Mouse (Mus musculus) lung, embryonic 15.5 days (tissue): Measurements from ENCODE around the gene Emc9. TPM values are rescaled to one million over a fixed set of nuclear protein-coding genes. Genes with fewer than 3 reads are reported as not detected.

Source experiments
- ATAC-seq: fragments of 200-750 bp; cut with Nextera tagmentation; 2 replicates; pipeline ENCODE4 v1.8.0; 2017; ENCODE audit warnings: moderate number of reproducible peaks, borderline replicate concordance; ENCODE audit not compliant: low FRiP score, low TSS enrichment; ENCODE audit errors: extremely low read depth
- H3K27ac ChIP-seq: fragments of 300-500 bp; sonication (generic); 2 replicates; pipeline ENCODE4 v1.5.1; 2015; ENCODE audit warnings: moderate library complexity, mild to moderate bottlenecking, inconsistent platforms
- H3K27me3 ChIP-seq: fragments of 300-500 bp; sonication (generic); 2 replicates; pipeline ENCODE4 v1.6.1; 2015; ENCODE audit warnings: inconsistent platforms
- H3K36me3 ChIP-seq: fragments of 300-500 bp; sonication (generic); 2 replicates; pipeline ENCODE4 v1.6.1; 2015; ENCODE audit warnings: inconsistent platforms
- H3K4me1 ChIP-seq: fragments of 300-500 bp; sonication (generic); 2 replicates; pipeline ENCODE4 v1.6.1; 2015; ENCODE audit warnings: inconsistent platforms
- H3K4me2 ChIP-seq: fragments of 300-500 bp; sonication (generic); 2 replicates; pipeline ENCODE4 v1.6.1; 2015; ENCODE audit warnings: inconsistent platforms, mild to moderate bottlenecking, moderate library complexity
- H3K4me3 ChIP-seq: fragments of 300-500 bp; sonication (generic); 2 replicates; pipeline ENCODE4 v1.5.1; 2015; ENCODE audit warnings: mild to moderate bottlenecking, inconsistent platforms
- H3K9ac ChIP-seq: fragments of 300-500 bp; sonication (generic); 2 replicates; pipeline ENCODE4 v1.6.1; 2015; ENCODE audit warnings: inconsistent platforms
- H3K9me3 ChIP-seq: fragments of 300-500 bp; sonication (generic); 2 replicates; pipeline ENCODE4 v1.6.1; 2016; ENCODE audit warnings: inconsistent platforms
- WGBS: fragments of 180-500 bp; shearing (Covaris S2); methylation state at CpG from one replicate; pipeline ENCODE4 v1.1.7; 2015; 5-methylcytosine and 5-hydroxymethylcytosine counted together
- polyA plus RNA-seq: library from polyadenylated mRNA; unstranded; fragments of >200 nt; fragmentation: Nextera tagmentation; extraction: Ambion mirVana; gene quantifications from 2 replicates; pipeline ENCODE4 v1.2.1, GENCODE M21; 2015

Gene Emc9
- 4.1 and 5.1 TPM in 2 replicates for polyA plus RNA-seq

DNA sequence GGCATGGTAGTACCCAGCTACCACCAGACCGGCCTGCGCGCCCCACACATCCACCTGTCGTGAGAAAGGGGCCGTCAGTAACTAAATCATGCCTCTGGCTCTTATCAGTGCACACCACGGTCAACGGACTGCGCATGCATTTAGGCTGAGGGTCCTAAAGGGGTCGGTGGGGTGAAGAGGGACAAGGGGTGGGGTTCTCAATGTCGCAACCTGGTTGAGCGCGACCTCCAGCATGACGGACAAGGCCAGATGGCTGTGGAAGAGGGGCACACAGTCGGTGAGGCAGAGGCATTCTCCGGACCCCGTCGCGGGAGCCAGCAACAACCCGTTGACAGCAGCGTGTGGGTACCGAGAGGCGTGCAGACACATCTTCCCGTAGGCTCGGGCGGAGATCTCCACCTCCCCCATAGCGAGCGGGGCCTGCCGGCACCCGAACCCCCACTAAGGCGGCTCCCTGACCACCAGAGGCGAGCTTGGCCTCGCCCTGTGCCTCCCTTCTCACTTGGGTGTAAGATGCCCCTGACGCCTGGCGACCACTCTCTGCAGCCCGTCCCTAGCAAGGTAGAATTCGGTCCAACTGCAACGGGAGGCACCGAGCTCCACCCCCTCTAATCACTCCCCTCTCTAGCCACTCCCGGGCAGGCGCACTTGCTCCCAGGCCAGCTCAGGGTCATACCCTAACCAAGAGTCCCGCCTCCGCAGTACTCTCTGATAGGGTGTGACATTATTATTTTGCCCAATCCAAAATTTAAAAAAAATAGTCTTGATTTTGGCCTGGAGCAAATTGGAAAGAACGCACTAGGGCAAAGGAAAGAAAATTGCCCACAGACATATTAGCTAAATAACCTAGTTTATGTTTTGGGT lies at the start of gene Emc9:
Gene Emc9, minus strand, starts transcription at position 601 of the 864 bp plus-strand sequence.
- H3K4me3 ChIP-seq: peak within 1 kb of the TSS; percentile 46
- ATAC-seq: peak; percentile 78
- peak within 1 kb of the TSS; percentile 87 for H3K4me2 ChIP-seq
- H3K27ac ChIP-seq: no peak within 1 kb of the TSS
- peaks cover 10% of the 10 kb centered on the region for H3K4me1 ChIP-seq
- no peaks in the 10 kb centered on the region for H3K9me3 ChIP-seq
- peaks cover 8% of the 10 kb centered on the region; the same call in 1 of the 2 replicates for H3K27me3 ChIP-seq
- peaks cover 25% of the 10 kb centered on the region for H3K36me3 ChIP-seq
- peak within 1 kb of the TSS; percentile 45 for H3K9ac ChIP-seq
- WGBS: 4% methylated on average over 43 of the region's 43 CpGs

DNA sequence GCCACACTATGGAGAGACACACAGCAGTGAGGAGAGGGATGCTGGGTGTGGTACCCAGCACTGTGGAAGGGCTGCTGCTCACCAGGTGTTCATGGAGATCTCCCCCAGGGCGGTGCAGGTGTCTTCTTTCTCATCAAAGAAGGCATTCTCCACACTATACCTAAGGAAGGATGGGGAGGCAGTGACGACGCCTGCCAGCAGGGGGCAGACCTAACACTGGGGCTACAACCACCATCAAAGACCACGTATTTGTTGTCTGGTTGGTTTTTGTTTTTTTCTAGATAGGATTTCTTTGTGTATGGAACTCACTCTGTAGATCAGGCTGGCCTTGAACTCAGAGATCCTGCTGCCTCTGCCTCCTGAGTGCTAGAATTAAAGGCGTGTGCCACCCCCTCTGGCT lies 44.2 kb upstream of the Emc9 start:
- Histone ChIP-seq H3K4me1 (no peaks in the 10 kb centered on the region; the same call in 1 of the 2 replicates), H3K9ac (no peak overlapping the region), H3K4me2 (no peak overlapping the region), H3K36me3 (peaks cover 96% of the 10 kb centered on the region), H3K27me3 (no peaks in the 10 kb centered on the region), H3K27ac (no peak overlapping the region), H3K4me3 (no peak overlapping the region), H3K9me3 (no peaks in the 10 kb centered on the region)
- ATAC-seq: no peak
- WGBS: 52% methylated on average over 5 of the region's 5 CpGs

DNA sequence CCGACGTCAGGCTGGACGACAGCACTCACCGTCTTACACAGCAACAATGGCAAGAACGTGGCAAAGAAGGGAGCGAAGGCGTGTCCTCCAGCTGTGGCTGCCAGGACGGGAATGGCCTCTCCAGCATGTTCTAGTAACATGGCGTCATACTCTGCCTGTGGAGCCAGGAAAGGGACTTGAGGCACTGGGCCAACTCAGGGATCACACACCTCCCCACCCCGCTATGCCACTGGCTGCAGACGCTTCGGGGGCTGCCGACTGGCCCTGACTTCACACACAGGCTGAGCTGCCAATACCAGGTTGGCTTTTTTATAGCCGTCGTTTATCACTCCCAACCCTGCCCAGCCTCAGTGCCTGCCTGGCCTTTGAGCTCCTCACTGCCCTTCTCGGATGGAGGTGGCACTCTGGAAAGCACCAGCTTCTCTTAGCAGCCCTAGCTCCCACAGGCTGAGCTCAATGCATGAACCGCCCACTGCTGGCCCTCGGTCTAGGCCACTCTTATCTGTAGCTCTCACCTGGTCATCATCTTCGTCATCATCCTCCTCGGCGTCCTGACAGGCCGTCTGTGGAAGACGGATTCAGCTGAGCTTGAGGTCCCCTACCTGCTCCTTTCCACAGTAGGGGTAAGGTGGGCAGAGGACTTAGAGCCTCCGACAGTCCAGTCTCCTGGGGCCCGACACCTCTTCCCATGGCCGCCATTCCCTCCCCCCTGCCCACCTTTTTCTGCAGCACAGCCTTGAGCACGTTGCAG lies 43.1 kb upstream of the Emc9 start:
- Histone ChIP-seq H3K27me3 (no peaks in the 10 kb centered on the region), H3K4me2 (no peak overlapping the region), H3K4me3 (no peak overlapping the region), H3K36me3 (peaks cover 92% of the 10 kb centered on the region), H3K9me3 (no peaks in the 10 kb centered on the region), H3K27ac (no peak overlapping the region), H3K9ac (no peak overlapping the region), H3K4me1 (no peaks in the 10 kb centered on the region)
- ATAC-seq: no peak
- 87% methylated on average over 27 of the region's 27 CpGs for WGBS

DNA sequence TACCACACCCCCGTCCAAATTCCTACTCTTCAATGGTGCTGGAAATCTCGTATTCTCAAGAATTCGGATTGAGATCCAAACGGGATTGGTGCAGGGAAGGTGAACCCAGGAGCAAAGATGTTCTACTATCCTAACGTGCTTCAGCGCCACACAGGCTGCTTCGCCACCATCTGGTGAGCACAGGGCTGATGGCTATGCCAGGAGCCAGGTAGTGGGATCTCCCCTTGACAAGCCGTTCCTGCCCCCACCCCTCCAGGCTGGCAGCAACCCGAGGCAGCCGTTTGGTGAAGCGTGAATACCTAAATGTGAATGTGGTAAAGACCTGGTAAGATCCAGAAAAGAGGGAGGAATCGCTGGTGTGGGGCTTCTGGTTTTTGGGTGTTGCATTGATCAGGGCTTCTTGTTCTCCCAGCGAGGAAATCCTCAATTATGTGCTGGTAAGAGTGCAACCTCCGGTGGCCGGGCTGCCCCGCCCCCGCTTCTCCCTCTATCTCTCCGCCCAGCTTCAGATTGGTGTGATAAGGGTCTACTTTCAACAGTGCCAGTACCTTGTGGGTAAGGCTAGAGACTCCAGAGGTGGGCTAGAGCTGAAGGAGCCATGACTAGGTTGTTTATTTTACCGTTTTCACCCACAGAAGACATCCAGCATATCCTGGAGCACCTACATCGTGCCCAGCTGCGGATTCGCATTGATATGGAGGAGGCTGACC lies 33.5 kb upstream of the Emc9 start:
- no peak for ATAC-seq
- Histone ChIP-seq H3K4me2 (peak overlapping the region; percentile 52), H3K9ac (peak overlapping the region; percentile 21), H3K27ac (peak overlapping the region; percentile 26; the same call in 1 of the 2 replicates), H3K27me3 (no peaks in the 10 kb centered on the region), H3K36me3 (no peaks in the 10 kb centered on the region), H3K4me1 (peaks cover 7% of the 10 kb centered on the region; the same call in 1 of the 2 replicates), H3K4me3 (peak overlapping the region; percentile 36), H3K9me3 (no peaks in the 10 kb centered on the region)
- 27% methylated on average over 22 of the region's 22 CpGs for WGBS

DNA sequence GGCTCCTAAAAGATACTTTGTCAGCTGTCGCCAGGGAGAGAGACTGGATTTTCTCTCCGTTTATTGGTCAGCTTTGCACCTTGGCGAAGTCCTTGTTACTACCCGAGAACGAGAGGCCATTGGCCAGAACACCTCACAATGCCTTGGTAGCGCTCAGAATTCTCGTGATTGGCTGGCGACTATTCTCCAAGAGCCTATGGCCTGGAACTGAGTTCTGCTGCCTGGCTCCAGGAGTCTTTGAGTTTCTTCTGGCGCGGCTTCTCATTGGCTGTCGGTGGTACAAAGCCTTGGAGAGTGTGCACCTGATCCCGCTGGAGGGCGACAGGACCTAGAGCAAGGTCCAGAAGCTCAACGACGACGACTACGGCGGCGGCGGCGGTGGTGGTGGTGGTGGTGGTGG lies 32.7 kb upstream of the Emc9 start, which contains the start of gene Rec8:
Gene Rec8, plus strand, starts transcription at position 216 of the 400 bp plus-strand sequence.
- Histone ChIP-seq H3K4me1 (peaks cover 7% of the 10 kb centered on the region; the same call in 1 of the 2 replicates), H3K27me3 (no peaks in the 10 kb centered on the region), H3K4me2 (peak within 1 kb of the TSS; percentile 52), H3K9ac (peak within 1 kb of the TSS; percentile 21), H3K27ac (peak within 1 kb of the TSS; percentile 60), H3K9me3 (no peaks in the 10 kb centered on the region), H3K36me3 (no peaks in the 10 kb centered on the region), H3K4me3 (peak within 1 kb of the TSS; percentile 36)
- 17% methylated on average over 21 of the region's 21 CpGs for WGBS
- peak; percentile 78 for ATAC-seq

DNA sequence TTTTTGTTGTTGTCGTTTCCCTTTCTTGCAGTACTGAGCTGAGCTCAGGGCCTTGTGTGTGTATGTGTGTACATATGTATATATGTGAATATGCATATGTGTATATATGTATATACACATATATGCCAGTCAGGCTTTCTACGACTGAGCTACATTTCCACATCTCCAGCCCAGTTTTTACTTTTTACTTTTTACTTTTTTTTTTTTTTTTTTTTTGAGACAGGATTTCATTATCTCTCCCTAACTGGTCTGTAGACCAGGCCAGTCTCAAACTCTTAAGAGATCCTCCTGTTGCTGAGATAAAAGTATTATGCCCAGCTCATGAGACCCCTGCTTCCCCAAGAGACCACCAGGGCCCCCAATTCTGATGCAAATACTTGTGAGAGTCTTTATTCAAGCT lies 31.7 kb upstream of the Emc9 start:
- no peaks in the 10 kb centered on the region for H3K36me3 ChIP-seq
- peak overlapping the region; percentile 60; the same call in 1 of the 2 replicates for H3K27ac ChIP-seq
- no peak overlapping the region for H3K4me3 ChIP-seq
- no peak overlapping the region for H3K9ac ChIP-seq
- no peaks in the 10 kb centered on the region for H3K27me3 ChIP-seq
- 71% methylated on average over 2 of the region's 2 CpGs for WGBS
- H3K4me1 ChIP-seq: peaks cover 7% of the 10 kb centered on the region; the same call in 1 of the 2 replicates
- no peak overlapping the region for H3K4me2 ChIP-seq
- no peaks in the 10 kb centered on the region for H3K9me3 ChIP-seq
- no peak for ATAC-seq

DNA sequence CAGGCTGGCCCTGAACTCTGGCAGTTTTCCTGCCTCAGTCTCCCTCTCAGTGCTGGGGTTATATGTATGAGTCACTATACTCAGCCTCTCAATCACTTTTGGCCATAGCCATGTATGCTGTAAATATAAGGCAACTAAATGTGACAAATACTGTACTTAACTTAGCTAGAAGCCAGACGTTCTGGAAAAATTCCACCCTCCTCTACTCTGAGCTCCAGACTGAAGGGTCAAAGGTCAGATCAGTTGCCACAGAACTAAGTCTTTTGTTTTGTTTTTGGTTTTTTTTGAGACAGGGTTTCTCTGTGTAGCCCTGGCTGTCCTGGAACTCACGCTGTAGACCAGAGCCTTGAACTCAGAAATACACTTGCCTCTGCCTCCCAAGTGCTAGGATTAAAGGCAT lies 30.8 kb upstream of the Emc9 start:
- no peaks in the 10 kb centered on the region for H3K9me3 ChIP-seq
- H3K4me2 ChIP-seq: no peak overlapping the region
- no peak overlapping the region for H3K9ac ChIP-seq
- WGBS: 42% methylated on average over 2 of the region's 2 CpGs
- H3K4me3 ChIP-seq: no peak overlapping the region
- no peak overlapping the region for H3K27ac ChIP-seq
- peaks cover 7% of the 10 kb centered on the region; the same call in 1 of the 2 replicates for H3K4me1 ChIP-seq
- ATAC-seq: no peak
- H3K27me3 ChIP-seq: no peaks in the 10 kb centered on the region
- H3K36me3 ChIP-seq: no peaks in the 10 kb centered on the region

DNA sequence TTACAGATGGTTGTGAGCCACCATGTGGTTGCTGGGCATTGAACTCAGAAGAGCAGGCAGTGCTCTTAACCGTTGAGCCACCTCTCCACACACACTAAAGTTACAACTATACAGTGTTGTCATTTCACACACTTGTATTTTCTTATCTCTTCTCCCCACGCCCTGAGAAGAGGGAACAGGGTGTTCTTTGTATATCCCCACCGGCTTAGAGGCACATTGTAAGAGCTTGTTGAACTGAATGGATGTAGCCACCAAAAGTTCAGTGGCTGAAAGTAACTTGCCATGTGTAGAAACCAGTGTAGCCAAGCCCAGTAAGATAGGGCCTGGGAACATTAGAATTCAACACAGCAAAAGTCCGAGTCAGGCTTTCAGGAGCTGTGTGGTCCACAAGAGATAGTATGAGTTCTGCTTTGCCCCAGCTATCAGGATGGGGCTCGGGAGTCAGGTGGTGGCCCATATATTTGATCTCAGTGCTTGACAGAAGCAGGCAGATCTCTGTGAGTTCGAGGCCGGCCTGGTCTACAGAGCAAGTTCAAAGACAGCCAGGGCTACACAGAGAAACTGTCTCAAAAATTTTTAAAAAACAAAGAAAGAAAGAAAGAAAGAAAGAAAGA lies 29.6 kb upstream of the Emc9 start:
- no peak overlapping the region for H3K9ac ChIP-seq
- H3K36me3 ChIP-seq: peaks cover 2% of the 10 kb centered on the region
- H3K4me1 ChIP-seq: peaks cover 7% of the 10 kb centered on the region; the same call in 1 of the 2 replicates
- H3K27me3 ChIP-seq: no peaks in the 10 kb centered on the region
- H3K4me2 ChIP-seq: no peak overlapping the region
- no peaks in the 10 kb centered on the region for H3K9me3 ChIP-seq
- no peak overlapping the region for H3K4me3 ChIP-seq
- no peak for ATAC-seq
- no peak overlapping the region for H3K27ac ChIP-seq
- WGBS: 59% methylated on average over 7 of the region's 7 CpGs

DNA sequence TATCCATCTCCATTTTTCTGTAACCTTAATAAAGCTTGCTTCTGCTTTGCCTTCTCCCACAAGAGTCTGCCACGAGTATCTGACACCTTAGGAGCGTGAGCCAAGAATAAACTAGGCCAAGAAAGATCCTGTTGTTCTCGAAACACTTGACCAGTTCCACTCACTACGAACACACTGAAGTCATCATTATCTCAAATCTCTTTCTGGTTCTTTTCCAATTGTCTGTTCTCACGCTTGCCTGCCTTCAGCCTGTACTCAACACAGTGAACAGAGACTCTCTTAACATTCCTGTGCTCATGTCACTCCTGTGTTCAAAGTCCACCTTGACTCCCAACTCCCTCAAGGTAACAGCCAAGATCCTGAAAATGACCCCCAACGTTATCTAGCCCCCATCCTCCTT lies 28.2 kb upstream of the Emc9 start:
- H3K27ac ChIP-seq: no peak overlapping the region
- H3K27me3 ChIP-seq: no peaks in the 10 kb centered on the region
- peaks cover 14% of the 10 kb centered on the region for H3K36me3 ChIP-seq
- no peaks in the 10 kb centered on the region for H3K9me3 ChIP-seq
- peaks cover 7% of the 10 kb centered on the region; the same call in 1 of the 2 replicates for H3K4me1 ChIP-seq
- no peak overlapping the region for H3K4me2 ChIP-seq
- ATAC-seq: no peak
- WGBS: 47% methylated on average over 6 of the region's 6 CpGs
- H3K9ac ChIP-seq: no peak overlapping the region
- H3K4me3 ChIP-seq: no peak overlapping the region

DNA sequence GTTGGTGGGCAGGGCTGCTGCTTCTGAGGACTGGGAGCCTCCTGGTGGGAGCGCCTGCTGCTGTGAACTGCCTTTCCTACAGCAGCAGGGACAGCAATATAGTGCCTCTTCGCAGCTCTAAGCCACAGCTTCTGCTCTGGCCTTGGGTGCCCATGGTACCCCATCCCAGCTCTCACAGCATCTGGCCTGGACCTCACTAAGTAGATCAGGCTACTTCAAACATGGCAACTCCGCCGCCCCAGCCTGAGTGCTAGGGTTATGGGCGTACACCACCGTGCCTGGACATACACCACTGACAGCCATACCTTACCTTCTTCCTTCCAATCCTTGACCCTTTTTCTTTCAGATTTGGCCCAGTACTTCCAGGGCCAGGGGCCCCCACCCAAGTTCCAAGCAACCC lies 23.2 kb upstream of the Emc9 start:
- Histone ChIP-seq H3K9ac (no peak overlapping the region), H3K27ac (no peak overlapping the region), H3K4me1 (peaks cover 15% of the 10 kb centered on the region), H3K27me3 (no peaks in the 10 kb centered on the region), H3K4me2 (no peak overlapping the region), H3K9me3 (no peaks in the 10 kb centered on the region), H3K36me3 (peaks cover 30% of the 10 kb centered on the region), H3K4me3 (no peak overlapping the region)
- ATAC-seq: no peak
- WGBS: 85% methylated on average over 6 of the region's 6 CpGs
